Mouse (Mus musculus): ENCODE data around the gene Ttll3. TPM values are rescaled to one million over a fixed set of nuclear protein-coding genes. Genes with fewer than 3 reads are reported as not detected.
A peak's percentile ranks its signal among the peaks of the same experiment; 100 is the strongest.

The Ttll3 gene
- polyA plus RNA-seq, 1 experiment from 2014 or later: 2.2 TPM

- H3K4me2 ChIP-seq (ENCODE audit: low read depth, low read length): no peak within 1 kb of the TSS; the same call in 1 of the 2 replicates
These were observed 69.0 kb downstream of the Ttll3 start, which contains the start of gene Il17re for GRCm38 (mm10) chr6:113457952-113458534. Il17re (plus strand) TSS chr6:113458484.

GRCm38 (mm10) chr6:113458635-113459034, 69.6 kb downstream of the Ttll3 start:
- no peaks in the 10 kb centered on the region for H3K4me1 ChIP-seq (ENCODE audit: control insufficient read depth, insufficient read depth, low read length)
- no peak overlapping the region for H3K27ac ChIP-seq (replicated peaks; ENCODE audit: low read depth, low read length)
- DNase-seq (ENCODE audit: low spot score) (peak; percentile 38), ATAC-seq (replicated peaks; ENCODE audit: insufficient number of reproducible peaks, low FRiP score, low TSS enrichment, low read depth) (no peak)
- no peaks in the 10 kb centered on the region for H3K27me3 ChIP-seq (ENCODE audit: control insufficient read depth, insufficient read depth, low read length)
- H3K36me3 ChIP-seq (replicated peaks; ENCODE audit: control insufficient read depth, insufficient read depth, low read depth, low read length): no peaks in the 10 kb centered on the region
- no peak overlapping the region for H3K4me3 ChIP-seq (ENCODE audit: low read depth, low read length)
- H3K9ac ChIP-seq (replicated peaks; ENCODE audit: low read length): no peak overlapping the region
- WGBS: 57% methylated on average over 10 of the region's 10 CpGs
- no peaks in the 10 kb centered on the region for H3K9me3 ChIP-seq (replicated peaks; ENCODE audit: control insufficient read depth, low read length)
- no peak overlapping the region; the same call in 1 of the 2 replicates for H3K4me2 ChIP-seq (ENCODE audit: low read depth, low read length)

More at GRCm38 (mm10) chr6:113457952-113458534, 69.0 kb downstream of the Ttll3 start, which contains the start of gene Il17re:
- Histone ChIP-seq H3K9me3 (replicated peaks; ENCODE audit: control insufficient read depth, low read length) (no peaks in the 10 kb centered on the region), H3K4me1 (ENCODE audit: control insufficient read depth, insufficient read depth, low read length) (no peaks in the 10 kb centered on the region), H3K27me3 (ENCODE audit: control insufficient read depth, insufficient read depth, low read length) (no peaks in the 10 kb centered on the region), H3K4me3 (ENCODE audit: low read depth, low read length) (no peak within 1 kb of the TSS), H3K27ac (replicated peaks; ENCODE audit: low read depth, low read length) (no peak within 1 kb of the TSS), H3K9ac (replicated peaks; ENCODE audit: low read length) (no peak within 1 kb of the TSS), H3K36me3 (replicated peaks; ENCODE audit: control insufficient read depth, insufficient read depth, low read depth, low read length) (no peaks in the 10 kb centered on the region)
- WGBS: 56% methylated on average over 10 of the region's 10 CpGs
- no peak for ATAC-seq (replicated peaks; ENCODE audit: insufficient number of reproducible peaks, low FRiP score, low TSS enrichment, low read depth)
- no peak for DNase-seq (ENCODE audit: low spot score)

GRCm38 (mm10) chr6:113464040-113464439, 75.0 kb downstream of the Ttll3 start:
- WGBS: 70% methylated on average over 7 of the region's 7 CpGs
- H3K9me3 ChIP-seq (replicated peaks; ENCODE audit: control insufficient read depth, low read length): no peaks in the 10 kb centered on the region
- DNase-seq (ENCODE audit: low spot score): no peak
- H3K4me2 ChIP-seq (ENCODE audit: low read depth, low read length): no peak overlapping the region
- ATAC-seq (replicated peaks; ENCODE audit: insufficient number of reproducible peaks, low FRiP score, low TSS enrichment, low read depth): no peak
- no peak overlapping the region for H3K9ac ChIP-seq (replicated peaks; ENCODE audit: low read length)
- H3K36me3 ChIP-seq (replicated peaks; ENCODE audit: control insufficient read depth, insufficient read depth, low read depth, low read length): no peaks in the 10 kb centered on the region
- H3K4me1 ChIP-seq (ENCODE audit: control insufficient read depth, insufficient read depth, low read length): no peaks in the 10 kb centered on the region
- H3K4me3 ChIP-seq (ENCODE audit: low read depth, low read length): no peak overlapping the region
- no peak overlapping the region for H3K27ac ChIP-seq (replicated peaks; ENCODE audit: low read depth, low read length)
- no peaks in the 10 kb centered on the region for H3K27me3 ChIP-seq (ENCODE audit: control insufficient read depth, insufficient read depth, low read length)

Small RNA genes lying within 50 kb of the gene (microRNA-seq; reads per million reads assigned to microRNA genes)
- gene Gm24387 (ENCODE audit: borderline number of aligned reads): not detected

Other genes with a start within 250 kb of the Ttll3 start
- 1.2 and 1.5 TPM in 2 replicates for gene Lhfpl4, start 193.9 kb upstream of the Ttll3 start, polyA plus RNA-seq (2014; fragmentation: Nextera tagmentation; extraction: Ambion mirVana)
- 42.5 and 44.8 TPM in 2 replicates for gene Mtmr14, start 151.4 kb upstream of the Ttll3 start, polyA plus RNA-seq (2014; fragmentation: Nextera tagmentation; extraction: Ambion mirVana)
- 0.10 and 0.14 TPM in 2 replicates for gene Cpne9, start 107.0 kb upstream of the Ttll3 start, polyA plus RNA-seq (2014; fragmentation: Nextera tagmentation; extraction: Ambion mirVana)
- gene Brpf1, start 82.1 kb upstream of the Ttll3 start, polyA plus RNA-seq (2014; fragmentation: Nextera tagmentation; extraction: Ambion mirVana): 17.6 and 21.3 TPM in 2 replicates
- gene Ogg1, start 62.3 kb upstream of the Ttll3 start, polyA plus RNA-seq (2014; fragmentation: Nextera tagmentation; extraction: Ambion mirVana): 13.0 and 14.6 TPM in 2 replicates
- gene Camk1, start 45.3 kb upstream of the Ttll3 start, polyA plus RNA-seq (2014; fragmentation: Nextera tagmentation; extraction: Ambion mirVana): 73.5 and 77.1 TPM in 2 replicates
- gene Tada3, start 11.4 kb upstream of the Ttll3 start, polyA plus RNA-seq (2014; fragmentation: Nextera tagmentation; extraction: Ambion mirVana): 44.3 and 51.0 TPM in 2 replicates
- gene Arpc4, start 11.1 kb upstream of the Ttll3 start, polyA plus RNA-seq (2014; fragmentation: Nextera tagmentation; extraction: Ambion mirVana): 201 and 203 TPM in 2 replicates
- 25.7 and 27.2 TPM in 2 replicates for gene Rpusd3, start 30.1 kb downstream of the Ttll3 start, polyA plus RNA-seq (2014; fragmentation: Nextera tagmentation; extraction: Ambion mirVana)
- not detected in 2 replicates for gene Cidec, start 46.5 kb downstream of the Ttll3 start, polyA plus RNA-seq (2014; fragmentation: Nextera tagmentation; extraction: Ambion mirVana)
- 72.6 and 77.6 TPM in 2 replicates for gene Jagn1, start 53.3 kb downstream of the Ttll3 start, polyA plus RNA-seq (2014; fragmentation: Nextera tagmentation; extraction: Ambion mirVana)
- 1.2 and 2.3 TPM in 2 replicates for gene Il17re, start 69.2 kb downstream of the Ttll3 start, polyA plus RNA-seq (2014; fragmentation: Nextera tagmentation; extraction: Ambion mirVana)
- gene Il17rc, start 82.2 kb downstream of the Ttll3 start, polyA plus RNA-seq (2014; fragmentation: Nextera tagmentation; extraction: Ambion mirVana): 1.3 and 3.5 TPM in 2 replicates
- gene Creld1, start 94.0 kb downstream of the Ttll3 start, polyA plus RNA-seq (2014; fragmentation: Nextera tagmentation; extraction: Ambion mirVana): 13.1 and 16.2 TPM in 2 replicates
- 0.90 and 1.3 TPM in 2 replicates for gene Prrt3, start 112.7 kb downstream of the Ttll3 start, polyA plus RNA-seq (2014; fragmentation: Nextera tagmentation; extraction: Ambion mirVana)
- gene Emc3, start 142.4 kb downstream of the Ttll3 start, polyA plus RNA-seq (2014; fragmentation: Nextera tagmentation; extraction: Ambion mirVana): 83.2 and 85.8 TPM in 2 replicates
- 14.6 and 17.7 TPM in 2 replicates for gene Fancd2, start 142.4 kb downstream of the Ttll3 start, polyA plus RNA-seq (2014; fragmentation: Nextera tagmentation; extraction: Ambion mirVana)
- 0.20 TPM in 1 of 2 replicates, not detected in the other for gene Fancd2os, start 211.5 kb downstream of the Ttll3 start, polyA plus RNA-seq (2014; fragmentation: Nextera tagmentation; extraction: Ambion mirVana)
- gene Brk1, start 215.5 kb downstream of the Ttll3 start, polyA plus RNA-seq (2014; fragmentation: Nextera tagmentation; extraction: Ambion mirVana): 232 and 233 TPM in 2 replicates
- 56.9 and 64.0 TPM in 2 replicates for gene Vhl, start 234.7 kb downstream of the Ttll3 start, polyA plus RNA-seq (2014; fragmentation: Nextera tagmentation; extraction: Ambion mirVana)
- gene Irak2, start 249.2 kb downstream of the Ttll3 start, polyA plus RNA-seq (2014; fragmentation: Nextera tagmentation; extraction: Ambion mirVana): 2.2 and 4.0 TPM in 2 replicates

Measured in embryonic facial prominence, embryonic 11.5 days (tissue).